Mouse (Mus musculus): ENCODE measurements around the gene Mphosph9. TPM values are rescaled to one million over a fixed set of nuclear protein-coding genes. Genes with fewer than 3 reads are reported as not detected.
"Not testable (repeated sequence)": the region's sequence is repeated elsewhere in the genome, so short reads cannot be mapped to it uniquely, and the experiment has no call there.

The Mphosph9 gene
- polyA plus RNA-seq (2014; fragmentation: Nextera tagmentation; extraction: Ambion mirVana) = 18.3 and 20.2 TPM in 2 replicates

DNA sequence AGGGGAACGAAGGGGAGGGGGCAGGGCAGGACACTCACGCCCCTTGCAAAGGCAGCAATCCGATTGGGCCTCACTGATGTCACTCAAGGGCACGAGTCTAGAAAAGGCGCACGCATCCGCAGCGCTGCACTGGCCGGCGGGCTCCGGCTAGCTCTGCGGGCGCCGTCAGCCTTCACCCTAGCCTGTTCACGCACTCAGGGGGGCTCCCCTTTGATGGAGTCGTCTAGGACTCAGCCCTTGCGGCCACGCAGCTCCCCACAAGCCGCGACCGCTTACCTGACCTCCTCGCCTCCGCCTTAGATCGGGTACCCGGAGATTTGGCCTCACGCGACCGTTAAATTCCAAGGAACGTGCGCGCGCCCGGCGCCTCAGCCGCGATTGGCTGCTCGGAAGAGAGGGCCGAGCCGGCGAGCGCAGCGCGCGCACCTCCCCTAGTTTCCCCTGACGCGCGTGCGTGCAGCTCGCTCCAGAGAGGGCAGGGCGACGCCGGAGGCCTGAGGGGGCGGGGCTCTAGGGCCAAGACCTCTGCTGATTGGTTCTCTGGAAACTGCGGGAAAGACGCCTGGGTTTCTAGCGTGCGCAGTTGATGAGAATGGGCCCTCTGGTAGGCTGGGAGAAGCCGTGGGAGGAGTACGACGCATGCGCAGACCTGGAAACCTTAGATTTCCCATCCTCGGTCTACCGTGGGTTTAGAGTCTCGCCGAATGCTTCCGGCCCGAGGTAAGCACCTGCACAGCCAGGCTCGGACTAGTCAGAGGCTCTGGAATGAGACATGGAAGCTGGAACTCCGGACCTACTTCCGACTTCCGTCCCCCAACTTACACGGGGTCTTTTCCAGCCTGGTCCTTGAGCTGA, at the start of gene Mphosph9, which contains the start of gene 2810006K23Rik:
Gene Mphosph9 (minus strand): TSS at position 463 of the 855 bp plus-strand sequence.
Gene 2810006K23Rik (plus strand): TSS at position 580 of the 855 bp plus-strand sequence.
- H3K4me1 ChIP-seq (ENCODE audit: control insufficient read depth, insufficient read depth, low read length) = 0 out of 2 replicates have a peak, but pooled peaks cover 7% of the 10 kb centered on the region
- peak within 1 kb of the TSS; percentile 47 for H3K4me3 ChIP-seq (ENCODE audit: low read depth, low read length)
- WGBS = under 1% methylated on average over 72 of the region's 72 CpGs
- H3K27me3 ChIP-seq (ENCODE audit: control insufficient read depth, insufficient read depth, low read length) = no peaks in the 10 kb centered on the region
- ATAC-seq (ENCODE audit: insufficient number of reproducible peaks, insufficient read depth, low FRiP score, low read depth) = peak; percentile 98
- H3K9ac ChIP-seq (replicated peaks; ENCODE audit: low read depth, low read length) = peak within 1 kb of the TSS; percentile 41
- peak within 1 kb of the TSS; percentile 92 for H3K27ac ChIP-seq (ENCODE audit: low read length)
- no peaks in the 10 kb centered on the region for H3K36me3 ChIP-seq (ENCODE audit: control insufficient read depth, insufficient read depth, low read length)
- H3K9me3 ChIP-seq (ENCODE audit: control insufficient read depth, low read depth, low read length) = no peaks in the 10 kb centered on the region
- peak within 1 kb of the TSS; percentile 62 for H3K4me2 ChIP-seq (replicated peaks; ENCODE audit: low read depth, low read length)

DNA sequence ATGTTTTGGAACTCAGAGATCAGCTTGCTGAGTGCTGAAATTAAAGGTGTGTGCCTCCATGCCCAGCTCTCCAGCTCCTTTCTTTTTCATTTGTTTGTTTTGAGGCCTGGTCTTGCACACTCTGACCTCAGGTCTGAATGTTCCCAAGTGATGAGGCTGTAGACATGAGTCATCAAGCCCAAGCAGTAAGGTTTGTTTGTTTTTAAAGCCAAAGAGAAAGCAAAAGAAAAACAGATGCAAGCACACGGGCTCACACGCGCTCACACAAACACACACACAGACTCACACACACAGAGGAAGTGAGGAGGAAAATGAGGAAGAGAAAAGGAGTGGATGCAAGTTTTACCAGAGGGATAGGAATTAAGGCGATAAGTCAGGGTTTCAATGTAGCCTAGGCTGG, 49.4 kb upstream of the Mphosph9 start:
- no peak overlapping the region for H3K4me3 ChIP-seq (ENCODE audit: low read depth, low read length)
- H3K9ac ChIP-seq (replicated peaks; ENCODE audit: low read depth, low read length) = no peak overlapping the region
- no peak overlapping the region for H3K4me2 ChIP-seq (replicated peaks; ENCODE audit: low read depth, low read length)
- no peak overlapping the region for H3K27ac ChIP-seq (ENCODE audit: low read length)
- no peaks in the 10 kb centered on the region for H3K4me1 ChIP-seq (ENCODE audit: control insufficient read depth, insufficient read depth, low read length)
- H3K27me3 ChIP-seq (ENCODE audit: control insufficient read depth, insufficient read depth, low read length) = no peaks in the 10 kb centered on the region
- no peaks in the 10 kb centered on the region for H3K9me3 ChIP-seq (ENCODE audit: control insufficient read depth, low read depth, low read length)
- peaks cover 71% of the 10 kb centered on the region for H3K36me3 ChIP-seq (ENCODE audit: control insufficient read depth, insufficient read depth, low read length)
- 88% methylated on average over 4 of the region's 4 CpGs for WGBS
- no peak for ATAC-seq (ENCODE audit: insufficient number of reproducible peaks, insufficient read depth, low FRiP score, low read depth)

DNA sequence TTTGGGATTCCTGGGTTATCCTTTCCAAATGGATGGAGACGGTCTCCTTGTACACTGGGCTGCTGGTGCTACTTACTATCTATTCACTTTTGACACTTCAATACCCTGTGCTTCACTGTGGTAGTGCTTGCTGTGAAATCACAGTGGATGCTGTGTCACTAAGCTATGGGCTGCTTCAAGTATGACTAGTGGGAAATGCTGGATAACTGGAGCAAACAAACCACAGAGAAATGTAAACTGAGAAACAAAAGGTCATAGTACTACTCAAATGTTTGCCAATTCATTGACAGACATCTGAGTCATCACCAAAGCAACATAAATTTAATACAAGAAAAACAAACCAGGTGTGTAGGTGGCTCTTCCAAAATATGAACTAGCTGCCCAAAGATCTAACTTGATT, 48.6 kb upstream of the Mphosph9 start:
- no peak overlapping the region for H3K9ac ChIP-seq (replicated peaks; ENCODE audit: low read depth, low read length)
- H3K9me3 ChIP-seq (ENCODE audit: control insufficient read depth, low read depth, low read length) = no peaks in the 10 kb centered on the region
- H3K27ac ChIP-seq (ENCODE audit: low read length) = no peak overlapping the region
- 94% methylated on average over 1 of the region's 1 CpGs for WGBS
- no peaks in the 10 kb centered on the region for H3K4me1 ChIP-seq (ENCODE audit: control insufficient read depth, insufficient read depth, low read length)
- no peak for ATAC-seq (ENCODE audit: insufficient number of reproducible peaks, insufficient read depth, low FRiP score, low read depth)
- H3K4me2 ChIP-seq (replicated peaks; ENCODE audit: low read depth, low read length) = no peak overlapping the region
- no peaks in the 10 kb centered on the region for H3K27me3 ChIP-seq (ENCODE audit: control insufficient read depth, insufficient read depth, low read length)
- no peak overlapping the region for H3K4me3 ChIP-seq (ENCODE audit: low read depth, low read length)
- peaks cover 69% of the 10 kb centered on the region for H3K36me3 ChIP-seq (ENCODE audit: control insufficient read depth, insufficient read depth, low read length)

DNA sequence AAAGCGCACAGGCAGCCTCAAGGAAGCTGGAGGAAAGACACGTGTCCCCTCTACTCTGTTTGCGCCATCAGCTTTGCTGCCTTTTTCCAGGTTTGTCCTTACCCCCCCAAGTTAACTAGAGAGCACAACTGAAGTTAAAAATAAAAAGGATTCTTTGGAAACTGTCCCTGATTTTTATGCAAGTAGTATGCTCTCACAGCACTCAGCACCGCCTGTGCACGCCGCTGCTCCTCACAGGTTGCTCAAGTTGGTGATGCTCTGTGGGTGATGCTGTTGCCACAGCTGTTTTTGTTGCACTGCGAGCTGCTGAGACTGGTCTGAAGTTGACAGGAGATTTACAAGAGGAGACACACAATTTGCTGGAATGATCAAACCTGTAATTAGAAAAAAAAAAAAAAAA, 46.5 kb upstream of the Mphosph9 start:
- no peak for ATAC-seq (ENCODE audit: insufficient number of reproducible peaks, insufficient read depth, low FRiP score, low read depth)
- Histone ChIP-seq H3K4me3 (ENCODE audit: low read depth, low read length) (no peak overlapping the region), H3K9ac (replicated peaks; ENCODE audit: low read depth, low read length) (no peak overlapping the region), H3K27me3 (ENCODE audit: control insufficient read depth, insufficient read depth, low read length) (no peaks in the 10 kb centered on the region), H3K27ac (ENCODE audit: low read length) (no peak overlapping the region), H3K4me1 (ENCODE audit: control insufficient read depth, insufficient read depth, low read length) (no peaks in the 10 kb centered on the region), H3K36me3 (ENCODE audit: control insufficient read depth, insufficient read depth, low read length) (peaks cover 69% of the 10 kb centered on the region), H3K9me3 (ENCODE audit: control insufficient read depth, low read depth, low read length) (no peaks in the 10 kb centered on the region), H3K4me2 (replicated peaks; ENCODE audit: low read depth, low read length) (no peak overlapping the region)
- WGBS = 96% methylated on average over 7 of the region's 7 CpGs

DNA sequence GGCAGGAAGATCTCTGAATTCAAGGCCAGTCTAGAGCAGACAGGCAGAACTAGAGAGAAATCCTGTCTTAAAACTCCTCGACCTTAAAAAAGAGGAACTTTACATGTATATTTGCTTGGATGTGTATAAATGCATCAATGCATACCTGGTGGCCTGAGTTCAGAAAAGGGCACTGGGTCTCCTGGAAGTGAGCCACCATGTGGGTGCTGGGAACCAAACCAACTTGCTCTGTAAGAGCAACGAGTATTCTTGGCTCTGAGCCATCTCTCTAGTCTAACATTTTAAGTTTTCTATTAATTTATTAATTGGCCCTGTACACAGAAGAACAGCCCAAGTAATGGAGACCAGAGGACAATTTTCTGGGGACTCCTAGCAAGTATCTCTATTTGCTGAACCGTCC, 38.9 kb upstream of the Mphosph9 start:
- H3K27ac ChIP-seq (ENCODE audit: low read length) = no peak overlapping the region
- no peak for ATAC-seq (ENCODE audit: insufficient number of reproducible peaks, insufficient read depth, low FRiP score, low read depth)
- no peak overlapping the region for H3K4me3 ChIP-seq (ENCODE audit: low read depth, low read length)
- no peaks in the 10 kb centered on the region for H3K4me1 ChIP-seq (ENCODE audit: control insufficient read depth, insufficient read depth, low read length)
- H3K27me3 ChIP-seq (ENCODE audit: control insufficient read depth, insufficient read depth, low read length) = no peaks in the 10 kb centered on the region
- H3K36me3 ChIP-seq (ENCODE audit: control insufficient read depth, insufficient read depth, low read length) = peaks cover 24% of the 10 kb centered on the region
- H3K4me2 ChIP-seq (replicated peaks; ENCODE audit: low read depth, low read length) = no peak overlapping the region
- 73% methylated on average over 3 of the region's 3 CpGs for WGBS
- H3K9ac ChIP-seq (replicated peaks; ENCODE audit: low read depth, low read length) = no peak overlapping the region
- no peaks in the 10 kb centered on the region for H3K9me3 ChIP-seq (ENCODE audit: control insufficient read depth, low read depth, low read length)

DNA sequence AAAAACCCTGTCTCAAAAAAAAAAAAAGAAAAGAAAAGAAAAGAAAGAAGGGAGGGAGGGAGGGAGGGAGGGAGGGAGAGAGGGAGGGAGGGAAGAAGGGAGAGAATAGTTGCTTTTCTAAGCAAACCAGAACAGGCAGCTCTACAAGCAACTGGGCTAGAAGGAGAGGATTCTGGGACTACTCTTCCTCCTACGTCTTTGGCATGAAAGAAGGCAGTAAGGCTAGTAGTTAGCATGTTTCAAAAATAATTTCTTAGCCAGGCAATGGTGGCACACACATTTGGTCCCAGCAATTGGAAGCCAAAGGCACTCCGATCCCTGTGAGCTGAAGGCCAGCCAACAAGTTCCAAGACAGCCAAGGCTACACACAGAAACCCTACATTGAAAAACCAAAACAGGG, 38.0 kb upstream of the Mphosph9 start:
- Histone ChIP-seq H3K36me3 (ENCODE audit: control insufficient read depth, insufficient read depth, low read length) (peaks cover 19% of the 10 kb centered on the region), H3K4me2 (replicated peaks; ENCODE audit: low read depth, low read length) (no peak overlapping the region), H3K4me1 (ENCODE audit: control insufficient read depth, insufficient read depth, low read length) (no peaks in the 10 kb centered on the region), H3K9me3 (ENCODE audit: control insufficient read depth, low read depth, low read length) (no peaks in the 10 kb centered on the region), H3K4me3 (ENCODE audit: low read depth, low read length) (no peak overlapping the region), H3K27me3 (ENCODE audit: control insufficient read depth, insufficient read depth, low read length) (no peaks in the 10 kb centered on the region), H3K27ac (ENCODE audit: low read length) (no peak overlapping the region), H3K9ac (replicated peaks; ENCODE audit: low read depth, low read length) (no peak overlapping the region)
- ATAC-seq (ENCODE audit: insufficient number of reproducible peaks, insufficient read depth, low FRiP score, low read depth) = no peak
- WGBS = 98% methylated on average over 2 of the region's 2 CpGs

DNA sequence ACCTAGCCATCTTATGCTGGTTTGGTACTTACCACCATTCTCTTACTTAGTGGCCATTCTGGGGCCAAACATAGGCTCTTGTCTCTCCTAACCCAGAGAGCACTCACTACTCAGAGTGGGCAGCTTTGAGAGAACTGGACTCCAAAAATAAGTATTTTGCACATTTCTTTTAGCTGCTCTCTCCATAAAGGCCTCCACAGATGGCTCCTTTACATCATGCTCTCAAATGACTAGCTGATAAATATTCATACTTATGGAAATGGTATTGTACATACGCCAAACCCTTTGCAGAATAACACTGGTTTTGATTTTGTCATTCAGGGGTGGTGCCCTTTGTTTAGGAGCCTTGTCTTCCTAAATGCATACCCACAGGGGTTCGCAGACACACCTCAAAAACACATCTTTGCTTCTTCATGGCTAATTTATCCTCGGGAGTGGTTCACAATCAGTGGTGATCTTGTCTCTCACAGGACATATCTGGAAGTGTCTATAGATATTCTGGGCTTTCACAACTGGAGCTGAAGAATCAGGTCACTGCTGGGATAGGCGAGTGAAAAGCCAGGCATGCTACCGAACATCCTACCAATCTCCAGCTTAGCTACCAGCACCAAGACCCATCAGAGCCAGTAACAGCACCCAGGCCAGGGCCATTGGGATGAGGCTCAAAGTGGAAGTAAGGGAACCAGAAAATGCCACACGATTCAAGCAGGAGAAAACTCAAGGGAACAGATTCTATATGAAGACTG, 36.6 kb upstream of the Mphosph9 start:
- Histone ChIP-seq H3K27me3 (ENCODE audit: control insufficient read depth, insufficient read depth, low read length) (no peaks in the 10 kb centered on the region), H3K4me2 (replicated peaks; ENCODE audit: low read depth, low read length) (no peak overlapping the region), H3K9me3 (ENCODE audit: control insufficient read depth, low read depth, low read length) (no peaks in the 10 kb centered on the region), H3K4me1 (ENCODE audit: control insufficient read depth, insufficient read depth, low read length) (no peaks in the 10 kb centered on the region), H3K9ac (replicated peaks; ENCODE audit: low read depth, low read length) (no peak overlapping the region), H3K4me3 (ENCODE audit: low read depth, low read length) (no peak overlapping the region), H3K36me3 (ENCODE audit: control insufficient read depth, insufficient read depth, low read length) (peaks cover 8% of the 10 kb centered on the region; the same call in 1 of the 2 replicates), H3K27ac (ENCODE audit: low read length) (no peak overlapping the region)
- 87% methylated on average over 6 of the region's 6 CpGs for WGBS
- no peak for ATAC-seq (ENCODE audit: insufficient number of reproducible peaks, insufficient read depth, low FRiP score, low read depth)

DNA sequence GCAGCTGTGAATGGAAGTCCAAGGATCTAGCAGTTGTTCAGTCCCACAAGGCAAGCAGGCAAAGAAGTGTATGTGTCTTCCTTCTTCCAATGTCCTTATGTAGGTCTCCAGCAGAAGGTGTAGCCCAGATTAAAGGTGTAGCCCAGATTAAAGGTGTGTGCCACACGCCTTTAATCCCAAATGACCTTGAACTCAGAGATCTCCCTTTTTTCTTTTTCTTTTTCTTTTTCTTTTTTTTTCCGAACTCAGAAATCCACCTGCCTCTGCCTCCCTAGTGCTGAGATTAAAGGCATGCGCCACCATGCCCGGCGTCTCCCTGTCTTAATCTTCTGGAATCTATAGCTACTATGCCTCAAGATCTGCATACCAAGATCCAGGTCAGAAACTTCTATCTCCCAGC, 35.2 kb upstream of the Mphosph9 start, which contains the start of gene Cdk2ap1:
Gene Cdk2ap1 (minus strand): TSS at position 101 of the 400 bp plus-strand sequence.
- H3K4me3 ChIP-seq (ENCODE audit: low read depth, low read length); H3K4me1 ChIP-seq (ENCODE audit: control insufficient read depth, insufficient read depth, low read length); H3K27ac ChIP-seq (ENCODE audit: low read length); H3K9me3 ChIP-seq (ENCODE audit: control insufficient read depth, low read depth, low read length); H3K36me3 ChIP-seq (ENCODE audit: control insufficient read depth, insufficient read depth, low read length); H3K4me2 ChIP-seq (replicated peaks; ENCODE audit: low read depth, low read length); ATAC-seq (ENCODE audit: insufficient number of reproducible peaks, insufficient read depth, low FRiP score, low read depth); H3K27me3 ChIP-seq (ENCODE audit: control insufficient read depth, insufficient read depth, low read length); H3K9ac ChIP-seq (replicated peaks; ENCODE audit: low read depth, low read length): not testable (repeated sequence)
- 89% methylated on average over 5 of the region's 5 CpGs for WGBS
